Mouse (Mus musculus): ENCODE results near the gene Aco2.

Aco2 gene

DNA sequence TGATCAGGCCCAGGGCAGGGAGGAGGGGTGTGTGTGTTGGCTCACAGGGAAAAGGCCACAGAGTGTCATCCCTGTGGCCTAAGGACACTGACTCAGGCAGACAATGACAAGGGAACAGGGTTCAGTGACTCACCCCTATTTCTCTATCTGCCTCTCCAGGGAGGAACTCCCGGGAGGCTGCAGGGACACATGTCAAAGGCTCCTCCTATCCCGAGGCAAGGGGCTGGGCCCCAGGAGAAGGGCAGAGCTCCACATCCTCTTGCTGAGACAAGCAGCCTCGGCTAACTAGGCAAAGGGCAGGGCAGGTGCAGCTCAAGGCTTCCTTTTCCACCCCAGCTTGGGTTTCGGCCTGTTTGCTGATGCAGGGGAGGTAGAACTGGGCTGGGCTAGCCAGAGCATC, 26.4 kb upstream of the Aco2 start:
- no peak for DNase-seq (ENCODE audit: low spot score in 2 of 2)

DNA sequence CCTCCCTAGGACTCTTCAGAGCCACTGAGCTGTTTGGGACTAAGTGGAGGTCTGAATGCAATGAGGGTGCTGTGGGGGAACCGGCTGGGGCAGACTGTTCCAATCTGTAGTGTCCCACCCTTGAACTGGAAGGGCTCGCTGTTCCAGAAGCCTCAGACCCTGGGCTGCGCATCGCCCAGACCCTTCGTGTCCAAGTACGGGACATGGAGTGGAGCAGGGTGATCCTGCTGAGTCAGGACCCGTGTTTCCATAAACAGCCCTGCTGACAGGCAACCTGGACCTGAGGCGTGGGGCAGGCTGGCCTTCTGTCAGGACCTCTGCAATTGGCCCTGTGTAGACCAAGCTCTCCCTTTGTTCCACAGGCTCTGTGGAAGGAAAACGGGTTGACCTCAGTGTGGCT, 25.4 kb upstream of the Aco2 start:
- no peak for DNase-seq (ENCODE audit: low spot score in 2 of 2)

DNA sequence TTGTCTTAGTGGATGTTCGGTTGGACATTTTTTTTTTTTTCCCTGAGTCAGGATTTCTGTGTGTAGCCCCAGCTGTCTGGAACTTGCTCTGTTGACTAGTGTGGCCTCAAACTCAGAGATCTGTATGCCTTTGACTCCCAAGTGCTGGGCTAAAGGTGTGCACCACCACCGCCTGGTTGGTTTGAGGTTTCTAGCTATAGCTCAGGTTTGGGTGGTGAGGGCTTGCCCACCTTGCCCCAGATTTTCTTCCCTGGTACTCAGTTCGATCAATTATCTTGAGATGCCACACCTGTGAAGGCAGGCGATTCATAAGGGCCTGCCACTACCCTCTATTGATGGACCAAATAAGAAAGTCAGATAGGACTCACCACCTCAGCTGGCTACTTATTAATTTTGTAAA, 24.9 kb upstream of the Aco2 start:
- DNase-seq (ENCODE audit: low spot score in 2 of 2), result no peak

DNA sequence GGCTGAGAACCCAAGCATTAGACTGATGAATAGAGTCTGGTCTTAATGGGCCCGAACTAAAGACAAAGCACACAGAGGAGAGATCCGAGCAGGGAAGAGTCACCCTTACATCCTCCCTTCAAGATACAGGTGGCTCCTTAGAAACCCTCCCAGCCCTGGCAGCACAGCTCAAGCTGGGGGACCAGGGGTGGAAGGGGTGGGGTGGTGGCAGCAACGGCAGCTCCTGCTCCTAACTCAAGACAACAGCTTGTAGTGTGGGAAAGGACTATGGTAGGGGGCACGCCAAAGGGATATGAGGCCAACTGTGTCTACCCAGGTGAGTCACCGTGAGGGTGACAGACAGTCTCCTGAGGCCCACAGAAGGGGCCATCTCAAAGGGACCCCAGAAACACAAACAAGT, 24.2 kb upstream of the Aco2 start:
- no peak for DNase-seq (ENCODE audit: low spot score in 2 of 2)

DNA sequence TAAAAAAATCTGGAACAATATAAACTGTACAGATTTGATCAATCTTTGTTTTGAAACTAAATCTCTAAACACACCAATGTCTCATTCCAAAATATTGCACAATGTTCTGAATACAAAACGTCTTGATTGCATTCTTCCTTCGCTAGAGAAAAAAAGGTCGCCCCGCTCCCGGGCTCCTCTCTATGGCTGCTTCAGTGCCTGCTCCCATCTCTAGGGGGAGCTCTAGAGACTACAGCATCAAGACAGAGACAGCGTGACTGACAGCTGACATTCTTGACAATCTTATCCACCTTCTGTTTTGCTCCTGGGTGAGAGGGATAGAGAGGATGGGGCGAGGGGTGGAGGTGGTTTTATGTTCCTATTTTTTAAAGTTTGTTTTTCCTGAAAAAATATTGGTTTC, 23.8 kb upstream of the Aco2 start:
- peak; percentile 60 to 74 for DNase-seq (ENCODE audit: low spot score in 2 of 2)

DNA sequence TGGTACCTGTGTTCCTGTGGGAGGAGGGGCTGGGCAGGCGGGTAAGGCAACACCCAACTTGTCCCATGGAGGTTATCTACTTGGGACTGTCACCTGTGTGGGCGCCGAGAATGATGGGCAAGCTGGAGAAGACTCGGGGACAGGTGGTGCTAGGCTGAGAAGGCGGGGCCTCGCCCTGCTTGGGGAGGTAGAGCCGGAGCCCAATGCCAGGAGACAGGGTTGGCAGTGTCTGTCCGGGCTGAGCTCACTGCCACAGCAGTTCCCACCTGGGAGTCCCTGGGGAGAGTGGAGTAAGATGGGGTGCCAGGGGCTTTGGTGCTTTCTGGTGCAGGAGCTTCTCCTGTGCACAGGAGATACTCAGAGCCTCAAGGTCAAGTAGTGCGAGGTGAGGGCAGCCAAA, 23.0 kb upstream of the Aco2 start:
- DNase-seq (ENCODE audit: low spot score in 2 of 2), result no peak

DNA sequence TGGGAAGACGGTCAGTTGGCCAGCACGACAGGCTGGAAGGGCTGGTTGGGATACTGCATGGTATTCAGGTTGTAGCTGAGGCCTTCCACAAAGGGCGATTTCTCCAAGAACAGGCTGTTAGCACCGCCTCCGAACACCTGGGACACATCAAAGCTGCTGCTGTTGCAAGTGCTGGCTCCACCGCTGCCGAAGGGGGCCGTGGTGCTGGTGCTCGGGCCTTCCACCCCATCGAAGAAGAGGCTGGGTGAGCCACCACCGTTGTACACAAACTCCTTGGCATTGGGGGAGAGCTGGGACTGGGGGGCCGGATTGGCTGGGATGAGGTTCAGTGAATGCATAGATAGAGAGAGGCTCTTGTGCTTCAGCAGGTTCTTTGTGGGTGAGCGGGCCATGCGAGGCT, 21.4 kb upstream of the Aco2 start:
- peak in 1 of 2 experiments; percentile 37 for DNase-seq (ENCODE audit: low spot score in 2 of 2)

DNA sequence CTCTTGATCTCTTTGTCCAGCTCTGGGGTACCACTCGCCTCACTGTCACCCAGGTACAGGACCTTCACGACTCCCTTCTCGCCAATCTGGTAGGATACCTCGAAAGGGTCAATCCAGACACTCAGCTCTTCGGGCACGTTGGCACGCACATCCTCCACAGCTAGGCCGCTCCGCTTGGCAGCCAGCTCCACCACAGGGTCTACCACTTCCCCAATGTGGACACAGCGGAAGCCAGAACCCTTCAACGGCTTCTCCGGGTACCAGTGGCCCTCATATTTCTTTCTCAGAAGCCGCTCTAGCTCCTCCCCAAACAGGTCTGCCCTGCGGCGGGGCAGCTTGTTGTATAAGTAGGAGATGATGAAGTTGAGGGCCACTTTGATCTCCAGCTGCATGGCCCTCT, 20.7 kb upstream of the Aco2 start:
- no peak for DNase-seq (ENCODE audit: low spot score in 2 of 2)

DNA sequence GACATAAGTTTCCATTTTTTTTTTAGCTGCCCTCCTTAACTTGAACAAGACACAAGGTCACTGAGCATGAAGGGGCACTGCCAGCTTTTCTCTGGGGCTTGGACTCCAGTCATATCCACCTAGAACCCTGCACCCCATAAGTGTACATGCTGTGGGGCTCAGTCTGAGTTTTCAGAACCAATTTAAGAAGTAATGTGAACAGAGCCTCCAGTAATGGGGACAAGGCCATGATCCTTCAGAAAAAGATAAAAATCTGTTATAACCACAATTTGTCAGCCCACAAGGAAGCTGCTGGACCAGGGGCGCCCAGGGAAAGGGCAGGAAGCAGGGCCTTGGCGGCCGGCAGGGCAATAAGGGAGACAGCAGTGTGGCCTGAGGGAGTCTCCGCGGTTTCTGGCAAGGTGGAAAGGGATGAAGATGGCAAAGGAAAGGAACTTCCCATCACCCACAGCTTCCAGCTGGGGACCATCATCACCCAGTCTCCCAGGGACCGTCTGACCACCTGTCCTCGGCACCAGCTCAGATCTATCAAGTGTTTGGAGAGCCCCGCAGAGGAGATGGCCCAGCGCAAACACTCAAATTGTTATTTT, 19.6 kb upstream of the Aco2 start:
- DNase-seq (ENCODE audit: low spot score in 2 of 2), result no peak

DNA sequence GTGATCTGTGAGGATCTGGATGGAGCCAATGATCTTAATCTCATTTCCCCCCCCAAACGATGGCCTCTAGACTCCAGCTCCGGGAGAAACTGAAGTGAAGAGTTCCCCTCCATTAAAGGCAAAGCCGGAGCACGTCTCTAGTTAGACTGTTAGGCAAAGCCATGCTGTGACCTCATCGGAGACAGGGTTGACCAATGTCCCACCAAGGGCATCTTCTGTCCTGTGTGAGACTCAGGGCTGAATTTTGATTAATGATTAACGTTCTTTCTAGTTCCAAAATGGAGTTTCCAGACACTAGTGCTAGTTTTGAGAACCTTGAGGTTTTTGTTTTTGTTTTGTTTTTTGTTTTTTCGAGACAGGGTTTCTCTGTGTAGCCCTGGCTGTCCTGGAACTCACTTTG, 19.0 kb upstream of the Aco2 start:
- DNase-seq (ENCODE audit: low spot score in 2 of 2), result no peak

DNA sequence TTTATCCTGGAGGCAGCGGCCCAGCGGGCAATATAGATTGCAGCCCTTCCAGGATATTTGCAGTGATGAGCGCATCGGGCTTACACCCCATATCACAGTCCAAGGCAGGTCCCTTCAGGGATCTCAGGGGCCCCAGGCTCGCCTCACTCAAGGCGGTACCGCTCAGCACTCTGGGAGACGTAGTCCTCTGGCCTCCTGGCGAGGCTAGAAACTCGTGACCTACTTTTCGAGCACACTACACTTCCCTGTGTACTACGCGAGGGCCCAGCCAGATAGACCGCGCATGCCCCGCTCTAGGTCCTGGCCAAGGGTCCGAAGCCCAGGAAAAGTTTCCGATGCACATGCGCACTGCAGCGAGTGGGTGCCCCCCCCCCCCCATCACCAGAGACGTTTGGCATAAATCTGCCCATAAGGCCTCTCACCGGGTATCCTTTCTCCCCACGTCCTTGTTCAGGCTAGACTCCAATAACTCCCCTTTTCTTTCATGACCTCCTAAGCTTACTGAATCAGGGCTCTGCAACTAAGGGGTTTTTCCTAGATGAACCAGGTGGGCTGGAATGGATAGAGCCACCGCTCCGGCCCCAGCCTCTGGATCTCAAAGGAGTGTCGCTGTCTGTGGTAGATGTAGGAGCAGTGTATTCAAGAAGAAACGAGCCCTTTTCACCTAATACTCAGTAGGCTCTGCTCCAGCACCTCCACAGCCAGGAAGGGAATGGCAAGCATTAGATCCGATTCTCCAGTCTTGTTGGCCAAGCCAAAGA, 15.9 kb upstream of the Aco2 start:
- peak; percentile 73 for DNase-seq (ENCODE audit: low spot score in 2 of 2)

DNA sequence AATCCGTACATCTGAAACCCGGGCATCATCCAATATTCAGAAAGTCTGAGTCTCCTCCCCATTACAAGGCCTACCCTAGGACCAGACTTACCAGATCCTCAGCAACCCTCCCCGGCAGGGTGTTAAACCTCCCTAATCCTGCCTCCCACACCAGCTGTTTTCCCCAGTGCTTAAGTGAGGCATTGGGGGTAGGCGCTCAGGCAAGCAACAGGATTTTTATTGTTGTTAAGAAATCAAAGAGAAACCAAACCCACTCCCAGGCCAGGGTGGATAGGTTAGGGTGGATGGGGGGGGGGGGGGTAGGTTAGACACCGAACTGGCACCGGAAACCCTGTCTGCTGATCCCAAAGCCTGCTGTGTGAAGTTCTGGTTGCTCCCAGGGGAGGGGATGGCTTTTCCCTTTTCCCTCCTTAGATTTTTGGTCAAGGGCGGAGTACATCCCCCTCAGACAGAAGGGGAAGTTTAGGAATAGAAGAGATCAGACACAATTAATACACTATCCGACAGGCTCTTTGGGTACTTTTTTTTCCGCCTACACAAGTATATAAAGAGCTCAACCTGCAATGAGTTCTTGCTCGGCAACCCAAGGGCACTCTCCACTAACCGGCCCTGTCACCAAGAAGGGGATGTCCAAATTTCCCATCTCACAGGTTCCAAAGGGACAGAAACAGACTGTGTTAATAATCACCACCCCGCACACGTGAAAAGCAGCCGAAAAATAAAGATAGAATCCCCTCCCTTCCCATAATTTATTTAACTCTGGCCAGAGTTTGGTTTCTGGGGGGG, 15.0 kb upstream of the Aco2 start:
- DNase-seq (ENCODE audit: low spot score in 2 of 2), result no peak

DNA sequence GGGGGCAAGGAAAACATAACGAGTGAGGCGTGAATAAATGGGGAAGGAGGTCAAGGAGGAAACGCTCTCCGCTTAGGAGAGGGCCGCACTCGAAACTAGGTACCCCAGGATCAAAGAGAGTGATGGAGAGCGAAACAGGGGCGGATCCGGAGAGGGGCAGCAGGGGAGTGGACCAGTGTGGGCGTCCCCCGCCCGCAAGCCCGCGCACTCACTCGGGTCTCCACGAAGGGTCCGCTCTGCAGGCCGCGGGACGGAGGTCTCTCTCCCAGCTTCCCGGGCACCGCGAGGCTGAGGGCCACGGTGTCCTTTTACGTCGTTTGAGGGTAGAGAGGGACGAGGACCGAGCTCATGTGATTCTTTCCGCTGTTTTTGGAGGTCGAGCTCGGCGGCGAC, 14.4 kb upstream of the Aco2 start:
- DNase-seq (ENCODE audit: low spot score in 2 of 2), result peak in 1 of 2 experiments; percentile 55

DNA sequence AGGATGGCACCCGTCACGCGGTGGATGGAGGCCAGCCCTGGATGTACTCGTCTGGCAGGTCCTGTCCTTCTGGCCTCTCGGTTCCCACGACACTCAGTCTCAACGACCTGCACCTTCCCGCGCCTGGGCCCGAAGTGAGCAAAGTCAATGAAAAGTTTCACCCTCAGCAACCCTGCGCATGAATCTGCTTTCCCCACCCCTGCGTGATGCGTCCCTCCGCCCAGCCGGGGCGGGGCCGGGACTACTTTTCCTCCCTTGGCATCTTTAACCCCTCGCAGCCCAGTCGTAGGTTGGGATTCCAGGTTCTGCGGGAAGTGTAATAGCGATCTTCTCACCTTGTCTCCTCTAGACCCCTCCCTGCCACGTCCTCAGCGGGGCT, 14.0 kb upstream of the Aco2 start:
- DNase-seq (ENCODE audit: low spot score in 2 of 2), result peak; percentile 89 to 93

DNA sequence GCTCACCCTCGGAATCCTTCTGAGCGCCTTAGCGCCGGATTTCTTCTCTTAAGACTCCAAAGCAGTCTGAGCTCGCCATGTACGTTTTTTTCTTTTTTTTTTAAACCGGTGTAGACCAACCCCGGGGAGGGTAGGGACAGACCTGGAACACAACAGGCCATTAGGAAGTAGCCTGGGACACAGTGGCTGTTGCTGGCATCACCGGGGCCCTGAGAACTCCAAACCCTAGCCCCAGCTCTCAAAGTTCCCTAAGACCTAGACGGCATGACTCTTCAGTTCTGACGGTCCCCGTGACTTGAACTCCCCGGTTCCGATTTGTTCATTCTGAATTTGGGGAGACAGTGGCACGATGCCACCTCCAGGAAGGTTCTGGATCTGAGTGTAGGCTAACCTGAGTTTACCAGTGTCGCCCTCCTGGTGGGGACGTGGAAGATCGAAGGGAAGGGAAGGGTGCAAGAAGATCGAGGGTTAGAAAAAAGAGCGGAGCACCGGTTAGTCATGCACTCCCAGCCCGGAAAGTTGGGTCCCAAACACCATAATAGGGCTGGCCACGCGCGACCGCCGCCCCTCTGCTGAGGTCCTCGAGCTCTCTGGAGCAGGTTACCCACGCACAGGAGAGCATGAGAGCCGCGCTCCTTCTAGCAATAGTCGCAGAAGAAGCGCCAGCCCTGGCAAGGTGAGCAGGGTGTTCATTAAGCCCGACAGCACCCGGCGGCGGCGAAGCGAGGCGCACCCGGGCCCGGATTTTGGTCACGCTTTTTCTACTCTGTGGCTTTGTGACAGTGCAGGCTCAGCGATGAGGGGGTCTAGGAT, 13.4 kb upstream of the Aco2 start, which contains the start of gene Tob2:
Gene Tob2, minus strand, starts transcription at position 280 of the 813 bp plus-strand sequence.
- DNase-seq (ENCODE audit: low spot score in 2 of 2), result peak; percentile 72 to 75

DNA sequence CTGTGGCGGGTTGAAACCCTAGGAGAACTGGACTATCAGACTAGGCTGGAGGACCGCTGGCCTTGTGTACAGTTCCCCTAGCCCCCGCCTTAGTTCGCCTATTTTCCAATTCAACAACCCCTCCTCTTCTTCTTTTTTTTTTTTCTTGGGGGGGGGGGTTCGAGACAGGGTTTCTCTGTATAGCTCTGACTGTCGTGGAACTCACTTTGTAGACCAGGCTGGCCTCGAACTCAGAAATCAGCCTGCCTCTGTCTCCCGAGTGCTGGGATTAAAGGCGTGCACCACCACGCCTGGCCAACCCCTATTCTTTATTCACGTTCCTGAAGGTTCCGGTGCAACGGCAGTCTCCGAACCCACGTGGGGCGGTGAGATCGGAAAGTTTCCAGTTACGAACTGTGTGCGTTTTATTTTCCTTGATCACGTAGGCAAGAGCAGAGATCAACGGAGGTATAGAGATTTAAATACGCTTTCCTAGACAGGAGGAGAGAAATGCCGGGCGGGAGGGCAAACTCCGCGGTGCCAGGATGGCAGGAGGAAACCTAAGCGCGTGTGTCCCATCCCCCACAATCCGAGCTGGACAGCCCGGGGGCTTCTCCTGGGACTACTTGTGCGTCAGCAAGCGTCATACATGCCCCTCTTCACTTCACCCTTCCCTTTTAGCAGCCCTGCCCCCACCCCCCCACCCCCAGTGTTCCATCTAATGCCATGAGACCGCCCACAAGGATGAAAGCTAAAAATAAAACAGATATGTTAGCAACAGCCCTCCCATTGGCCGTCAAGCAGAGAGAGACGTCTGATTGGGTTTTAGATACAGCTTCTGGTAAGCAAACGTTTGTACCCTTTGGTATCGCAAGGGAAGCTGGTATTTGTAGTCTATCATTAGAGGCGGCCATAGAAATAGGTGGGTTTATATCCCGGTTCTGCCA, 12.5 kb upstream of the Aco2 start:
- peak; percentile 80 to 83 for DNase-seq (ENCODE audit: low spot score in 2 of 2)

DNA sequence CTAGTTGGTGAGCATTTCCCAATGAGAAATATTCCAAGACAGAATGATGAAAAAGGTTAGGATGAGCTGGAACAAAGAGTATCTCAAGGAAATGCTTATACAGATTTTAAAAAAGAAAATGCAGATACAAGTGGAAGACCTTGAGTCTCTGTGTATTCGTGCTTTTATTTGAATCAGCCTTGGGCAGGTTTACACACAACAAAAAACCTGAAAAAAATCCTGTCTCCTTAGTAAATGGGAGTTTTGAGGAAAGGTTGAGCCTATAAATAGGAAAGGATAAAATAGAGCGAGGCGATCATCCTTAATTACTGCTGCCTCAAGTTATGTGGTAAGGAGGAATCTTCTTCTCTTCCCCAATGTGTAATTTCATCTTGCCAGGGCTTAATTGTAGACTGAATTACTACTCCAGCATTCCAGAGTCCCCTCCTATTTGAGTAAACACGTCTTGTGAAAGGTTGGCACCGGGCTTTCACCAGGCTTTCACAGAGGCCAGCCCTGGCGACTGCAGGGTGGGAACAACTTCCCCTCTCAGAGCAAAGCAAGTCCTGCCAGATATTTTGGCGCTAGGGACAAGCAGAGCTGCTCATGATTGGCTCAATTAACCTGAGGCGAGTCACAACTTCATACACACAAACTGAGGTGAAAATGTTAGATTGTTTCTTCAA, 11.5 kb upstream of the Aco2 start:
- no peak for DNase-seq (ENCODE audit: low spot score in 2 of 2)

DNA sequence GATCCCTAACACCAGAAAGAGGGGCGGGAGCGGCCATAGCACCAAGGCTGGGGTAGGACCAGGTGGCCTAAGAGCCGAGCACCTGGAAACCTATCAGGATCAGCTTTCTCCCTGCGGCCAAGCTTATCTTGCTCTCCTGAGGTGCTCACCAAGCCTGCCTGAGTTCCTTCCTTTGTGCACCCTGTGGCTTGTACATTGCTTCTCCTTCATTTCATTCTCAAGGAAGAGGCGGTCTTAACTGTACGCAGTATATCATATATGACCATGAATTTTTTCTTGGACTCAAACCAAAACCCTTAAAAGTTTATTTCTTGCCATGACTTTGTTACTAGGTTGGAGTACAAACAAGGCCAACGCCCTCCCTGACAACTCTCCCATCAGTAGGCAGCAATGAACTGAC, 7.9 kb upstream of the Aco2 start:
- DNase-seq (ENCODE audit: low spot score in 2 of 2), result no peak

DNA sequence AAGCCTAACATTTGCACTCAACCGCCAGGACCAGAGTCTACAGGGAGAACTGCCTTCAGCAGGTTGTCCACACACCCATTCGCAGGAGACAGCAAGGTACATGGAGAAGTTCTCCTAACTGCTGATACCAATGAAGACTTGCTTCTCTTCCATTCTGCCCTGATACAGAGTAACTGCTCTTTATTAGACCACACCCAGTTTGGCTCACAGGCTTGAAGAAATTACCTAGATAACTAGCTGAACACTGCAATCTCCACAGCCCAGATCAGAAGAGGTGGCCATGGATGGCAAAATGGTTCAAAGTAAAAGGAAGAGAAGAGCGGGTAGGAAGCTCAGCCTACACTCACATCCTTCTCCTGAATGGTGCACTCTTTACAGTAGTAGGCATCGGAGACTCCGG, 2.1 kb upstream of the Aco2 start:
- DNase-seq (ENCODE audit: low spot score in 2 of 2), result no peak

DNA sequence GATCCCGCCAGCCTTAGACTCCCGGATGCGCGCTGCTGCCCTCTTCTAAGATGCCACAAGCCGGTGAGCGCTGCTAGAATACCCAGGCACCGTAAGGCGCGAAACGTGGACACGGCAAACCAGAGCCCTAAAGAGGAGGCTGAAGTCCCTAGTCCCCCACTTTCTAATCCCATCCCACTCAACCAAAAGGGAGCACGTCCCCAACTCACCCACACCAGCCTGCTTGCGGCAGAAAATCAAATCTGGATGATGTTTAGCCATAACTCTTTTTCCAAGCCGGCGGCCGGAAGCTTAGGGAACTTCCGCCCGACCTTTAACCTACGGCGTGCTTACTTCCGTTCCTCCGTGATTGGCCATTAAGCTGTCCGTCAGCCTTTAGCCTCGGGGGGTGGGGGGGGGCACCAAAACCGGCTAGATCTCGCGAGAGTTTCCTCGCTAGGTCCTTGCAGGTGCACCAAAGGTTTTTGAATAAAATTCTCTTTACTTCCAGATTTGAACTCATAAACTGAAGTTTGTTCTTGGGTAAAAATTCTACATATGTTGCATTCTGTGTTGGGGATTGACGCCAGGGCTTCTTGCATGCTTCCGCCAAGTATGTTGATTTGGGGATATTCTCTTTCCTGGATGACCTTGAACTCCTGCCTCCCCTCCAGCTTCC, 376 bp upstream of the Aco2 start, which contains the start of gene Phf5a:
Gene Phf5a, minus strand, starts transcription at position 308 of the 658 bp plus-strand sequence.
- peak; percentile 79 to 87 for DNase-seq (ENCODE audit: low spot score in 2 of 2)

All from thymus, postnatal 10 days (tissue).